Mouse (Mus musculus): Measurements from ENCODE around the gene Mob3b.

GRCm38 (mm10) chr4:35135806-35136205 is 21.5 kb downstream of the Mob3b start:
- no peak for TF ChIP-seq GATA1 (IDR thresholded peaks at IDR 0.05; ENCODE audit: borderline replicate concordance, low read length)
- TF ChIP-seq CTCF (IDR thresholded peaks at IDR 0.05; ENCODE audit: low read depth, low read length): no peak
- TF ChIP-seq TAL1 (conservative IDR thresholded peaks at IDR 0.05; ENCODE audit: low read depth, low read length): no peak
- TF ChIP-seq POLR2AphosphoS5 (IDR thresholded peaks at IDR 0.05; ENCODE audit: insufficient replicate concordance, low read depth, low read length): no peak

Data from G1E (cell line).